Mouse (Mus musculus): ENCODE results near the gene Cd96.
"Not testable (repeated sequence)": the region's sequence is repeated elsewhere in the genome, so short reads cannot be mapped to it uniquely, and the experiment has no call there.

Cd96 gene

GRCm38 (mm10) chr16:46120020-46120419, at the start of gene Cd96:
Gene Cd96 (minus strand): TSS chr16:46120251.
- no peak for DNase-seq (ENCODE audit: low read depth in 1 of 2, low spot score in 2 of 2)

- no peak for DNase-seq (ENCODE audit: low read depth in 1 of 2, low spot score in 2 of 2)
Observed at GRCm38 (mm10) chr16:46166971-46167370, 46.9 kb upstream of the Cd96 start.

- no peak for DNase-seq (ENCODE audit: low read depth in 1 of 2, low spot score in 2 of 2)
Observed at GRCm38 (mm10) chr16:46165305-46165704, 45.3 kb upstream of the Cd96 start.

GRCm38 (mm10) chr16:46154832-46155231, 34.8 kb upstream of the Cd96 start, which contains the start of gene Gm4737:
Gene Gm4737 (minus strand): TSS chr16:46155077.
- not testable (repeated sequence) for DNase-seq (ENCODE audit: low read depth in 1 of 2, low spot score in 2 of 2)

GRCm38 (mm10) chr16:46151141-46151540, 31.1 kb upstream of the Cd96 start:
- no peak for DNase-seq (ENCODE audit: low read depth in 1 of 2, low spot score in 2 of 2)

GRCm38 (mm10) chr16:46148661-46149341, 28.8 kb upstream of the Cd96 start:
- DNase-seq (ENCODE audit: low read depth in 1 of 2, low spot score in 2 of 2) = no peak

- DNase-seq (ENCODE audit: low read depth in 1 of 2, low spot score in 2 of 2) = no peak
Observed at GRCm38 (mm10) chr16:46146962-46147361, 26.9 kb upstream of the Cd96 start.

GRCm38 (mm10) chr16:46122238-46122637, 2.2 kb upstream of the Cd96 start:
- no peak for DNase-seq (ENCODE audit: low read depth in 1 of 2, low spot score in 2 of 2)

GRCm38 (mm10) chr16:46121420-46121819, 1.4 kb upstream of the Cd96 start:
- no peak for DNase-seq (ENCODE audit: low read depth in 1 of 2, low spot score in 2 of 2)

GRCm38 (mm10) chr16:46120607-46121006, 556 bp upstream of the Cd96 start:
- DNase-seq (ENCODE audit: low read depth in 1 of 2, low spot score in 2 of 2) = no peak

GRCm38 (mm10) chr16:46117645-46118044, 2.4 kb downstream of the Cd96 start:
- no peak for DNase-seq (ENCODE audit: low read depth in 1 of 2, low spot score in 2 of 2)

- no peak for DNase-seq (ENCODE audit: low read depth in 1 of 2, low spot score in 2 of 2)
Observed at GRCm38 (mm10) chr16:46114727-46115126, 5.3 kb downstream of the Cd96 start.

- no peak for DNase-seq (ENCODE audit: low read depth in 1 of 2, low spot score in 2 of 2)
Observed at GRCm38 (mm10) chr16:46109536-46109935, 10.5 kb downstream of the Cd96 start.

- no peak for DNase-seq (ENCODE audit: low read depth in 1 of 2, low spot score in 2 of 2)
Observed at GRCm38 (mm10) chr16:46107431-46107830, 12.6 kb downstream of the Cd96 start.

- no peak for DNase-seq (ENCODE audit: low read depth in 1 of 2, low spot score in 2 of 2)
Observed at GRCm38 (mm10) chr16:46104491-46104890, 15.6 kb downstream of the Cd96 start.

GRCm38 (mm10) chr16:46101748-46102147, 18.3 kb downstream of the Cd96 start:
- no peak for DNase-seq (ENCODE audit: low read depth in 1 of 2, low spot score in 2 of 2)

- DNase-seq (ENCODE audit: low read depth in 1 of 2, low spot score in 2 of 2) = no peak
Observed at GRCm38 (mm10) chr16:46100286-46100685, 19.8 kb downstream of the Cd96 start.

GRCm38 (mm10) chr16:46097421-46097820, 22.6 kb downstream of the Cd96 start:
- DNase-seq (ENCODE audit: low read depth in 1 of 2, low spot score in 2 of 2) = no peak

GRCm38 (mm10) chr16:46094478-46094877, 25.6 kb downstream of the Cd96 start:
- DNase-seq (ENCODE audit: low read depth in 1 of 2, low spot score in 2 of 2) = no peak

GRCm38 (mm10) chr16:46092935-46093334, 27.1 kb downstream of the Cd96 start:
- DNase-seq (ENCODE audit: low read depth in 1 of 2, low spot score in 2 of 2) = no peak

GRCm38 (mm10) chr16:46086874-46087473, 33.1 kb downstream of the Cd96 start:
- DNase-seq (ENCODE audit: low read depth in 1 of 2, low spot score in 2 of 2) = no peak

- no peak for DNase-seq (ENCODE audit: low read depth in 1 of 2, low spot score in 2 of 2)
Observed at GRCm38 (mm10) chr16:46068000-46068399, 52.1 kb downstream of the Cd96 start.

- DNase-seq (ENCODE audit: low read depth in 1 of 2, low spot score in 2 of 2) = no peak
Observed at GRCm38 (mm10) chr16:46063278-46063677, 56.8 kb downstream of the Cd96 start.
